Mouse (Mus musculus) left cerebral cortex, postnatal 25 days (tissue): ENCODE measurements around the gene Arl3. TPM values are rescaled to one million over a fixed set of nuclear protein-coding genes. Genes with fewer than 3 reads are reported as not detected.

Source experiments
- DNase-seq, 2 experiments: peaks; one replicate each; pipeline ENCODE4 v3.0.0; 2022; ENCODE audit warnings: low spot score in 2 of 2, mixed read lengths in 1 of 2
- intact Hi-C: fragments of 180-260 bp; cut with DNase I; formaldehyde crosslinking; loops from one replicate; pipeline ENCODE4 v1.15.1; 2025
- total RNA-seq, 2 experiments: library from RNA; stranded (reverse); gene quantifications; 2 replicates each; pipeline ENCODE4 v1.2.3; 2021

The Arl3 gene
- total RNA-seq, 2 experiments from 2014 or later: 113 to 120 TPM

DNA sequence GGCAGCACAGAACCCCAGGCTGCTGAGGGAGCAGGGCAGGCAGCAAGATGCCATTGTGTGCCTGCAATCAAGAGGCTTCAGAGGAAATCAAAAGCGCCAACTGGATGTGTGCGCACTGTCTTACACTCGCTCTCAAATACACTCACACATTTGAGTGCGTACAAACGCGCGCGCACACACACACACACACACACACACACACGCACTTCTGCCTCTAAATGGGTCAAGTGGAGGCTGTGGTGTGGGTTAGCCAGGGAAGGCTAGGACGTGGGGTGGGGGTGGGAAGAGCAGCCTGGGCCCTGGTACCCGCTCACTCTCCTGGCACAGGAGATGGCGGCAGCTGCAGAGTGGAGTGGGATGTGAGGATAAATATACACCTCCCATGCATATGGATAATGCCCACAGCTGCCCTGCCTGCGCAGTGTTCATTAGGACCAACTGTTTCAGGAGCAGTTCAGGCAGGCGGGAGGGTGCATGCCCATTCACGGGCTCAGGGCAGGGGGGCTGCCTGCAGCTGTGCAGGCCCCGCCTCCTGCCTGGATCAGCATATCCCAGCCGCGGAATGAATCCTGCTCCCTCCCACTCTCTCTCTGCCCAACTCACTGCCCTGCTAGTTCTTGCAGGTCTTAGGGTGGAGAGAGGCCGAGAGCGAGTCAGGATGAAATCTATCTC lies 49.4 kb downstream of the Arl3 start:
- intact Hi-C loops: loop anchor here (1.0 kb wide), 1 partner anchor 21 kb away; no protein-coding TSS in a partner anchor
- peak; percentile 75 to 90 for DNase-seq

DNA sequence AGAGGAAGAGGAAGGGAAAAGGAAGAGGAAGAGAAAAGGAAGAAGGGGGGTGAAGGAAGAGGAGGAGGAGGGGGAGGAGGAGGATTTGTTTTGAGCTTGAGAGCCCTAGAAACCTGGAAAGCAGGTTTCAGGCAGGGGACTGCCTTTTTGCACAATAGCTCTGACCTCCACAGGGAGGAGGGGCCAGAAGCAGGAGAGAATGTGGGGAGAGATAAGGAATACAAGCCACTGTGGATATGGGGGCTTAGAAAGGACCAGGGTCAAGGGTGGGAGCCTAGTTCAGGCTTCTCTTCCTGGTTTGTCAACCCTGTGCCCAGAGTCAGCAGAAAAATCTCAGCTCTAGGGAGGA lies 49.9 kb downstream of the Arl3 start:
- no peak for DNase-seq
- intact Hi-C loops: loop anchor here (1.0 kb wide), 1 partner anchor 21 kb away; no protein-coding TSS in a partner anchor

DNA sequence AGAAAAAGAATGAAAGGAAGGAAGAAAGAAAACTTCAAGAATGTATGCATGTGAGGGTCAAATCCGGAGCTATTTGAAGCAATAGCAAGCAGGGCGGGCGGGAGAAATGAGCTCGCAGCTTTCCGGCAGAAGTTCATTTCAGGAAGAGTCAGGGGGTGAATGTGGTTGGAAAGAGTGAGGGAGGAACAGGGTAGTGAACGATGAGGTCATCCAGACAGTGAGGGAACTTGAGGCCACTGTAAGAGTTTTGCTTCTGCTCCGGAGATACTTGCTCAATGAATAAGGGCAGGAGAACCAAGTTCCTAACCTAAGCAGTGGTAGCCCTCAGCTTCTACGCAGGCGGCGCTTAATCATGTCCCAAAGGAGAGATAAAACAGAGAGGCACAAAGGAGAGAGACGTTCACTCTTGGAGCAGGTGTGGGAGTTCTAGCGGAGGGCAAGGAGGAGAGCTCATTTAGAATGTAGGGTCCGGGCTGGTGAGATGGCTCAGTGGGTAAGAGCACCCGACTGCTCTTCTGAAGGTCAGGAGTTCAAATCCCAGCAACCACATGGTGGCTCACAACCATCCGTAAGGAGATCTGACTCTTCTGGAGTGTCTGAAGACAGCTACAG lies 50.5 kb downstream of the Arl3 start:
- no peak for DNase-seq
- intact Hi-C loops: loop anchor here (1.0 kb wide), 1 partner anchor 20 kb away; no protein-coding TSS in a partner anchor

DNA sequence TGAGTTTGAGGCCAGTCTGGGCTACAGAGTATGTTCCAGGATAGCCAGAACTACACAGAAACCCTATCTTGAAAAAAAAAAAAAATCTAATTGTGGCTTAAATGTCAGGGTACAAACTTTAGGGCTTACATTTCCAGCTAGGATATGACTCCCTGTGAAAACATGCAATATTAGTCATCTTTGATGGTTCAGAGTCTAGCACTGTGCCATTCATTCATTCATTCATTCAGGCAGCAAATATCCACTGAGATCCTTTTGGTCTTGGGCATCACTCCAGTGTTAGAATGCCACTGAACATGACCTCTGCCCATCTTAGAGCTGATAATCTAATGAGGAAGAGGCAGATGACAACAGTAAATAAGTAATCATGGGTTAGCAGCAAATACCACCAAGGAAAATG lies 51.3 kb downstream of the Arl3 start:
- intact Hi-C loops: no loop called here
- no peak for DNase-seq

DNA sequence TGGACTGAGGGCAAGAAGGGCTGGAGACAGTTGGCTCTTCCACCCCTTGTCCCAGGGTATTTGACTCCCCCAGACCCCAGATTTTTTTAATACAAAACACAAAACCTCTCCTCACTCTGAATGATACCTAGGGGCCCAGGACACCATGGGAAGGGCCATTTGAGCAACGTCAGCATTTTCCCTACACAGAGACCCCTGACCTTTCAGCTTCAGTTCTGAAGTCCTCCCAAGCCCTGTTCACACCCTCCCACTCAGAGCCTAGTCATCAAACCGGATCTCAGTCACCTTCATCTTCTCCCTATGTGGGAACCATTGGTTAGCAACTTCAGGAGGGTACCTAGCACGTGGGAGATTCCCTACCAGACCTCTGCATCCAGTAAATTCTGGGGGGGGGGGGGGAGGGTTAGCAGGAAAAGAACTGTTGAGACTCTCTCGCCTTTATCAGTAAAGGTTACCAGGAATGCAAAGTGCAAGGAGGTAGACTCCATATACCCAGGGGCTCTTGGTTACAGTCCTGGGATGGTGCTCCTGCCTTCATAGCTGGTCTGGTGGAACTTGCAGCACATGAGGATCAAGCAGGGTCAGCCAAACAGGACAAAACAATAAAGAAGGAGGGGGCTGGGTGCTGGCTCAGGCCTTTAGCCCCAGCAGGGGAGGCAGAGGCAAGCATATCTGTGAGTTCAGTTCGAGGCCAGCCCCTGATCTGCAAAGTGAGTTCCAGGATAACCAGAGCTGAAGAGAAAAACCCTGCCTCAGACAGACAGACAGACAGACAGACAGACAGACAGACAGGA lies 54.0 kb downstream of the Arl3 start:
- intact Hi-C loops: no loop called here
- DNase-seq: no peak

DNA sequence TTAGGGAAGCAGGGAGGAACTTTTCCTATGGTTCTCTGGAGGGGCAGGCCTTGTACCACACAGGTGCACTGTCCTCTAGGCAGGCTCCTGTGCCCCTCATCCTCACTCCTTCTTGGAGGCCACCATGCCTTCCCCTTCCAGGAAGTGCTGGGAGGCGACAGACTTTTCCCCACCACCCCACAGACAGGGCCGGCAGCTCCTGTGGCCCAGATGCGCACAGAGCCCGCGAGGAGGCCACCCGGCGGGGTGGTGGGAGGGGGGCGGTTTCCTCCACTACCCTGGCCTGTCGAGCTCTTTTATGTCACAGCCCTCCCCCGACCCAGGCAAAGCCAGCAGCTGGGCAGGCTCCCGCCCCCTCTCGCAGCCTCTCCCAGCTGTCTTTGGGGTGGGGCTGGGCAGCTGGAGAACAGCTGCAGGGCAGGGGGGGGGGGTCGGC lies 54.6 kb downstream of the Arl3 start:
- intact Hi-C loops: no loop called here

DNA sequence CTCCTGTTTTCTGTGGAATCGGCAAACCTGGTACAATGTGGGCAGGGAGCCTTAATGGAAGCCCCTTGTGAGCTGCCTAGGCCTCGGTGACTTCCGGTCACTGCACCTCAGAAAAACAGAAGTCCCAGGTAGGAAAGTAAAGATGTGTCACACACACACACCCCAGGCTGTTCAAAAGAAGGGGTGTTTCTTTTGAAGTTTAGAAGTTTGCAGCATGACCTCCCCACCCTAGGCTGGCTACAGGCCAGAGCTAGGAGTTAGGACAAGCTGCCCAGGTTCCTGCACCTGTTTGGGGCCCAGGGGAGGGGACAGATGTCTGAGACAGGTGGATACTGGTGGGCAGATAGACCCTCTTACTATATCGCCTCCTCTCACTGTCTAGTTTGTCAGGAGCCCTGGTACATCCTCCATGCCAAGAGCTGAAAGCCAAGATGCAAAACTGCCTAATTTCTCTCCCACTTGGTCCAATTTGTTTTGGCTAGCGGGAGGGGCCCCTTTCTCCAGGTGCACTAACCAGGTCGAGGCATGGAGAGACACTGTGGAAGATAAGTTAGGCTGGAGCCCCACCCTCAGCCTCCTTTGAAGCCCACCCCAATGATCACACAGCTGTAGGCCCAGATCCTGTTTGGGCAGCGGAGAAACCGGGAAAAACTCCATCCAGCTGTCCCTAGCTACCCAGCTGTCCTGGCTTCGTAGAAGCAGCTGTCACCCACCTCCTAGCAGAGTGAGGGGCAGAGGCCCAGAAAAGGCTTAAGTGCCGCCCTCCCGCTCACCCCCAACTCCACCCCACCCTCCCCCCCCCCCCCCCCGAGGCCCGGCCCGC lies 55.3 kb downstream of the Arl3 start:
- intact Hi-C loops: no loop called here
- DNase-seq: no peak

More for the DNA sequence above, 54.6 kb downstream of the Arl3 start:
- no peak for DNase-seq

DNA sequence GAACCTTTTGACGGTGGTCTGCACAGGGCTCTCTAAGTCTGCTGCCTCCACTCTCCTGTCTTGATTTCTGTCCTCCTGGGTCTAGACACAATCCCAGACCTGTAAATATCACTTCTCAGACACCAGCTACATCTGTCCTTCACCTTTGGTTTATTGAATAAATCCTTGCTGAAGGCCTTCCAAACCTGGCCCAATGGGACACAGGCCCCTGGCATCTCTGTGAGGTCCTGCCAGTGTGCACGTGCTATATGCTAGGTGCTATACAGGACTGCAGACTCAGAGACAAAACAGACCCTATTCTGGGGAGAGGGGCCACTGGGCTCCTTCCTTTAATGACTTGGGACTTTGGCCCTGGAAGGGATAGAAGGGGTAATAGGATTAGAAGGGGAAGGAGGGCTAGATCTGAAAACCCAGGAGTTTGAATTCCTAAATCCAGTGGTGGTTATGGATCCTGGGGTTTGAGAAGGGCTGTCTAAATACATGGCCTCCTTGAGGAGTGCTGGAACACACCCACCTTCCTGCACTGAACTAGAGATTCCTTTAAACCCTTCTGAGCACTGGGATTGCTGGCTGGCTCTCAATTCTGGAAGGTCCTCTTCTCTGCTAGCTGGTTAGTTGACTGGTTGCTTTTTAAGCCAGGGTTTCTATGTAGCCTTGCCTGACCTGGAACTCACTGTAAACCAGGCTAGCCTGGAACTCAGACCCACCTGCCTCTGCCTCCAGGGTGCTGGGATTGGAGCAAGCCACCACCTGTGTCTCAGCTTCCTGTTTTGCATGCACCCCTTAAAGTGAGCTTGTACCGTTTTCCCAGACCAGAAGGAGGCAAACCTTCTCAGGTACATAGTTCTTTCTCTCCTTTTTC lies 56.1 kb downstream of the Arl3 start:
- DNase-seq: no peak
- intact Hi-C loops: no loop called here

DNA sequence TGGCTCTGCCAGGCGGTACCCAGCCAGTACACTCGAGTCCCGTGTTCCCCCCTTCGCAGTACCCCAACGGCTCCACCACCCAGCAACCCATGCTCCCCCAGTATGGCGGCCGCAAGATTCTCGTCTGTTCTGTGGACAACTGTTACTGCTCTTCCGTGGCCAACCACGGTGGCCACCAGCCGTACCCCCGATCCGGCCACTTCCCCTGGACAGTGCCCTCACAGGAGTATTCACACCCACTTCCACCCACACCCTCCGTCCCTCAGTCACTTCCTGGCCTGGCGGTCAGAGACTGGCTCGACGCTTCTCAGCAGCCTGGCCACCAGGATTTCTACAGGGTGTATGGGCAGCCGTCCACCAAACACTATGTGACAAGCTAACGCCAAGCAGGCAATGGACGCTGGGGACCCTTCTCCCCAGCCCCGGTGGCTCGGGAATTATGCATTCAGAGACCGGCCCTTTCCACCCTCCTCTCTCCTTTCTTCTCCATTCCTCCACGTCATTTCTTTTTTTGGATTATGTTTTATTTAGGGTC lies 57.6 kb downstream of the Arl3 start:
- no peak for DNase-seq
- intact Hi-C loops: no loop called here

DNA sequence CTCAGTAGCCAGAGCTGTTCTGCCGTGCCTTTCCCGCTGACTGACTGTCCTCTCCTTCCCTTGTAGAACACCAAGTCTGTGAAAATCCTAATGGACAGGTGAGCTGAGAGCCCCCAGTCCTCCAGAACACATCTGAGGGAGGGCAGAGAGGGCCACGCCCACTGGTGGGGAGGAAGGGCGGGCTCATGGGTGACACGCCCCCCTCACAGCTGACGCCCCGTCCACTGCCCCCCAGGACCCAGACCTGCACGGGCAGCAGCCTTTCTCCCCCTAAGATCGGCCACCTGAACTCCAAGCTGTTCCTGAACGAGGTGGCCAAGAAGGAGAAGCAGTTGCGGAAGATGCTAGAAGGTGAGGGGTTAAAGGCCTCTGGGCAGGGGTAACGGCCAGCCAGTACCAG lies 58.6 kb downstream of the Arl3 start:
- intact Hi-C loops: no loop called here
- no peak for DNase-seq

DNA sequence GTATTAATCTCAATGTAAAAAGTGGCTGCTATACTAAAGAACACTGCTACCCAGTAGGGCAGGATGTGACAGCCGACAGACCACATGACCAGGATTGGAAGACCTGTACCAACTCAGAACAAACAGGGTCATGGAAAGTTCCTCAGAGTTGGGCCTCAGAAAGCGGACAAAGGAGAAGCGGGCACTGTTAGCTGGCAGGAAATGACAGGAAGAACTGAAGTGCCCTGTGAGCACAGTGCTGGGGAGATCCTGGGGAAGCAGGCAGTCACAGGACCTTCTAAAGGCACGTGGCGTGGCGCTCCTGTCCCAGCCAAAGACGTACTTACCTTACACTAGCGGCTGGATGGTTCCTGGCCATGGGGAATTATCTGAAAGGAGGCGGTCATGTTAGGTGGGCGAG lies 61.7 kb downstream of the Arl3 start:
- intact Hi-C loops: no loop called here
- DNase-seq: peak in 1 of 2 experiments; percentile 48

DNA sequence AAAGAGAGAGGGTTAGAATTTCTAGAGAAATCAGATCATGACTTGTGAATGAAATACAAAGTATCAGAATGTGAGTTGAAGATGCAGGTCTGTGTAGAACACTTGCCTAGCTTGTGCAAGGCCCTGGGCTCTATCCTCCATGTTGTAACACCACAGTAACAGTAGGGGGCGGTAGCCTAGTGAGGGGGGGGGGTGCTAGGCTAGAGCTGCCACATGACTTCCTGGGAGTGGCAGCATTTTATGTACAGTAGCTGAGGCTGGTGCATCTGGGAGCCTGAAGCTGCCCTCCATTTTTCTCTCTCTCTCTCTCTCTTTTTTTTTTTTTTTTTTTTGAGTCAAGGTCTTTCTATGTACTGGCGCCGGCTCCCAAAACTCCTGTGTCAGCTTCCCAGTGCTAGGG lies 62.2 kb downstream of the Arl3 start:
- DNase-seq: no peak

DNA sequence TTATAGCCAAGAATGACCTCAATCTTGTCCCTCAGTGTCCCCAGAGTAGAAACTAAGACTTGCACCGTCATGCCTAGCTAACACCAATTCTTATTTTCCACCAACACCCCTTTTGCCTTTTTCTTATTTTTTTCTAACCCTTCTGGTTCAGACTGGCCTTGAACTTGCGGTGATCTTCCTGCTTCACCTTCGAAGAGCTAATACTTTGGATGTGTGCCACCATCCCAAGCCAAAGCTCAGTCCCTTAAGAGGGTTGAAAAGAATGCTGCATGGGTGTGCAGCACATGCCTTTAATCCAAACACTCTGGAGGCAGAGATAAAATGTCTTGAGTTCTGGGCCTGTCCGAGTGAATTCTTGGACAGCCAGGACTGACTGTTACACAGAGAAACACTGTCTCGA lies 62.6 kb downstream of the Arl3 start:
- intact Hi-C loops: no loop called here
- DNase-seq: no peak

More for the DNA sequence above, 62.2 kb downstream of the Arl3 start:
- intact Hi-C loops: no loop called here

DNA sequence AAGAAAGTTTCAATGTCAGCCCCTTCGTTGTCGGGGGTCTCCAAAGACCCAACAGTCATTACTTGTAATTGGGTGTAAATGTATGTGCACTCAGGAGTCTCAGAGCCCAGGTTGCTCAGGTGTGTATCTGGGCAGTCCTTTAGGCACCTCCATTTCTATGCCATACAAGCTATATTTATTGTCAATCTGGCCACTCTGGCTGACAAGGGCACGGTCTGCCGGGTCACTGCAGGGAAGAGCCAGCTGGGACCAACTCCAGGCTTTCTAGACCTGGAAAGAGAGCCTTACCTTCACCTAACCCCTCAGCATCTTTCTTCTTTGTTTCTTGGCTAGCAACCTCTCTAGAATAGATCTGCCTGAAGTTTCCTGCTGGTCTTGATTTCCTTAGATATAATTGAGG lies 63.3 kb downstream of the Arl3 start:
- intact Hi-C loops: no loop called here
- DNase-seq: no peak

DNA sequence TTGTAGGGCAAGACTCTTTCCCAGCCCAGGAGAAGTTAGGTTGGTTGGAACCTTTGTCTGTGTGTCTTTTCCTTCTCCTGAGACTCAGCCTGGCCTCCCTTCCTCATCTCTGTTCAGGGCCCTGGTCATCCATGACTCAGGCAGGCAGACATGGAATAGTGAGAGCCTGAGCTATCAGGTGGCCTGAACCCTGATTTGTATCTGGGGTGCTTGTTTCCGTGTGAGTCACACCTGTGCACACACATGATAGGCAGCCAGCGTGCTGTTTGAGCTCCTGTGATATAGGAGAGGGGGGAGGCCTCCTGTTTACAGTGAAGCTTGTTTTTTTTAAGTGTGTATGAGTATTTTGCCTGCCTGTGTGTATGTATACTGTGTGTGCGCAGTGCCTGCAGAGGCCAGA lies 63.8 kb downstream of the Arl3 start:
- intact Hi-C loops: no loop called here
- DNase-seq: no peak

DNA sequence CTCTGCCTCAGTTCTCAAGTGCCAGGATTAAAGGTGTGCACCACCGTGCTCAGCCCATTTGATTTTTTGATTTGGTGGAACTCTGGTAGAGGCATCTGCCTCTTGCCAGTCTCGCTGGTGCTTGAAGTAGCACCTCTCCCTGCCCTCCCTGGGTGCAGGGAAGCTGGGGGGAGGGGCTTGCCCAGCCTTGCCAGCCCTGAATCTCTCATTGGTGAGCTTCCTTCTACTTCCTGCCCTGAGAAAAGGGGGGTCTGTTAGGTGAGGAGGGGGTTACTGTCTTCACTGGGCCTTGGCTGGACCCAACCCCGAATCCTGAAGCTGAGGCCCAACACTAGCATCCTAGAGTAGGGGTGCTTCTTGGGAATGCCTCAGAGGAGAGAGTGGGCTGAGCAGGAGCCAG lies 64.3 kb downstream of the Arl3 start:
- intact Hi-C loops: no loop called here
- DNase-seq: no peak

DNA sequence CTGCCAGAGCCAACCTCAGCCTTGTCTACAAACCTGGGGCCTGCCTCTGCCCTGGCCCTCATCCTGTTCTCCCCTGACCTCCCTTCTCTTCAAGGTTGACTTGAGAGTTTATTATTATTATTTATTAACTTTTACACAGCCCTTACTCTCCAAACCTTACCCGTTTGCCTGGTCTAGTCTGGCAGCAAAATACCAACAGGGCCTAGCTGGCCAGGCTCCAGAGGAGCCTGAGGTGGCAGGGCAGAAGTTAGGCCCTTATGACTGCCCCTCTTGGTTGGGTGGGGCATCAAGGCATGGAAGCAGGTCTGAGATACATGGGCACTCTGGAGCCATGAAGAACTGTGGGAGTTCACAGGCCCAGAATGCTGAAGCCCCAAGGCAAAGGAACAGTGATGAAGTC lies 65.2 kb downstream of the Arl3 start:
- DNase-seq: no peak
- intact Hi-C loops: no loop called here

DNA sequence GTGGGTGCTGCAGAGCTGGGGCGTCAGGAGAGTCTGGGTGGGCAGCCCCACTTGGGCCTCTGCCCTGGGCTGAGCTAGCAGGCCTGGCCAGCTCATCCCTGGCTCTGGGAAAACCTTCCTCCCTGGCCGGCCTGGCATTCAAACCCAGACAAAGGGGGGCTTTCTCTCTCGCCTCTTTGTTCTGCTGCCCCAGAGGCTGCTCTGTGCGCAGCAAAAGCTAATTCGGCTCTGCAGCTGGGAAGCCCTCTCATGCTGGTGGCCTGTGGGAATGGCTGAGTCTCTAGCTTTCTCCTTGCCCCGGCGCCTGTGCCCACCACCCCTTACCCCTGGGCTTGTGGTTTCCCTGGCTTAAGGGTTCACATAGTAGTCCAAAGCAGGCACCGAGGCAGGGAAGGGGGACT lies 65.8 kb downstream of the Arl3 start:
- intact Hi-C loops: no loop called here

DNA sequence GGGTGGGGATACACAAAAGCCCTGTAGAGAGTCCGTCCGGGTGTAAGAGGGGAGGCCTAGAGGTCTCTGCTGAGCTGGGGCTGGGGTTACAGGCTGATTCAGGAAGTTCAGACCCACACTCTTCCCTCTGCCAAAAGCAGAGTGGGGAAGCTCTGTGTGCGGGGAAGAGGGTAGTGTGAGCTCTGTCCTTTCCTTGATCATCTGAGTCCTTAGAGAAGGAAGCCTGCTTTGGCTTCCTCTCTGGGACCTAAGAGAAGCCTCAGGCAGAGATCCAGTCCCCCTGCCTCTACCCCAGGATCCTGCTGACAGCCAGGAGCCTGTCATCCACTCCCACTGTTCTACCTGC lies 66.7 kb downstream of the Arl3 start:
- no peak for DNase-seq
- intact Hi-C loops: no loop called here

More for the DNA sequence above, 65.8 kb downstream of the Arl3 start:
- peak in 1 of 2 experiments; percentile 44 for DNase-seq
